Mouse (Mus musculus) heart, postnatal 0 days (tissue): ENCODE data around the gene Kdm5a. TPM values are rescaled to one million over a fixed set of nuclear protein-coding genes. Genes with fewer than 3 reads are reported as not detected.

ENCODE experiments used
- ATAC-seq: fragments of 200-750 bp; cut with Nextera tagmentation; 2 replicates; pipeline ENCODE4 v1.8.0; 2017; ENCODE audit warnings: low read depth, moderate number of reproducible peaks, moderate library complexity; ENCODE audit not compliant: insufficient read depth
- DNase-seq: peaks from one replicate; pipeline ENCODE4 v3.0.0-alpha.2; 2016; ENCODE audit warnings: low spot score
- H3K27ac ChIP-seq: fragments of 300-500 bp; sonication (generic); 2 replicates; pipeline ENCODE4 v1.5.1; 2014; ENCODE audit warnings: low read depth, mild to moderate bottlenecking
- H3K27me3 ChIP-seq: fragments of 300-500 bp; sonication (generic); 2 replicates; pipeline ENCODE4 v1.6.1; 2014; ENCODE audit warnings: low read length, mixed read lengths; ENCODE audit not compliant: control insufficient read depth, insufficient read depth
- H3K36me3 ChIP-seq: fragments of 300-500 bp; sonication (generic); replicated peaks from 2 replicates; pipeline ENCODE4 v1.6.1; 2014; ENCODE audit warnings: low read length, mixed read lengths; ENCODE audit not compliant: control insufficient read depth, insufficient read depth
- H3K4me1 ChIP-seq: fragments of 300-500 bp; sonication (generic); 2 replicates; pipeline ENCODE4 v1.6.1; 2014; ENCODE audit warnings: antibody characterized with exemption; ENCODE audit not compliant: control insufficient read depth, insufficient read depth
- H3K4me2 ChIP-seq: fragments of 300-500 bp; sonication (generic); 2 replicates; pipeline ENCODE4 v1.6.1; 2014; ENCODE audit warnings: low read depth, mild to moderate bottlenecking, low read length, moderate library complexity
- H3K4me3 ChIP-seq: fragments of 300-500 bp; sonication (generic); 2 replicates; pipeline ENCODE4 v1.5.1; 2014; ENCODE audit warnings: low read depth, low read length
- H3K9ac ChIP-seq: fragments of 300-500 bp; sonication (generic); replicated peaks from 2 replicates; pipeline ENCODE4 v1.6.1; 2014; ENCODE audit warnings: low read depth, low read length, mixed read lengths
- H3K9me3 ChIP-seq: fragments of 300-500 bp; sonication (generic); replicated peaks from 2 replicates; pipeline ENCODE4 v1.6.1; 2016; ENCODE audit warnings: low read length; ENCODE audit not compliant: control insufficient read depth
- CTCF ChIP-seq: IDR thresholded peaks from 2 replicates; pipeline ENCODE4 v1.5.1; 2016; ENCODE audit warnings: antibody characterized with exemption, control low read depth, low read depth
- EP300 ChIP-seq: IDR thresholded peaks from 2 replicates; pipeline ENCODE4 v1.6.1; 2016; ENCODE audit warnings: antibody characterized with exemption, low read depth
- WGBS: fragments of 180-500 bp; shearing (Covaris S2); extraction: QIAGEN DNeasy Blood & Tissue Kit; methylation state at CpG from one replicate; pipeline ENCODE4 v1.1.7; 2014; 5-methylcytosine and 5-hydroxymethylcytosine counted together
- polyA plus RNA-seq: library from polyadenylated mRNA; unstranded; fragments of >200 nt; fragmentation: Nextera tagmentation; extraction: Ambion mirVana; gene quantifications from 2 replicates; pipeline ENCODE4 v1.2.1, GENCODE M21; 2015
- total RNA-seq: library from RNA; depleted of rRNA; stranded (reverse); fragments of >200 nt; gene quantifications from 2 replicates; pipeline ENCODE4 v1.2.3, GENCODE M21; 2014; ENCODE audit warnings: low replicate concordance

The Kdm5a gene
- total and polyA plus RNA-seq, 2 experiments from 2014 or later: 21.5 to 34.6 TPM

DNA sequence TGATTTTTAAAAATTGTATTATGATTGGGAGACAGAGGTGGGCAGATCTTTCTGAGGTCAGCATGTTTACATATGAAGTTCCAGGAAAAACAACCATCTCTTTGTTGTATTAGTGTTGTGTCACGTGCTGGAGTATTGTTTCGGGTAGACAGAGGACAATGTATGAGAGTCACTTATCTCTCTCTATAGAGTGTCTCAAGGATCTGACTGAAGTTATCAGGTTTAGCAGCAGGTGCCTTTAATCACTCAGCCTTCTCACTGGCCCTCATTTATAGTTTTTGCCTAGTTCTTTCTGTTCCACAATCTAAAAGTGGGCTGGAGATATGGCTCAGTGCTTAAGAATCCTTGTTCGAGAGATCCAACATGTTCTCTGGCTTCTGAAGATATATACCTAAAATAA, 26.1 kb downstream of the Kdm5a start:
- no peak for ATAC-seq
- 66% methylated on average over 3 of the region's 3 CpGs for WGBS
- H3K27me3 ChIP-seq: no peaks in the 10 kb centered on the region
- H3K4me3 ChIP-seq: no peak overlapping the region
- H3K9me3 ChIP-seq: no peaks in the 10 kb centered on the region
- no peak for DNase-seq
- peaks cover 72% of the 10 kb centered on the region for H3K36me3 ChIP-seq
- no peak overlapping the region for H3K27ac ChIP-seq
- no peaks in the 10 kb centered on the region for H3K4me1 ChIP-seq
- no peak for TF ChIP-seq CTCF
- TF ChIP-seq EP300: no peak
- H3K9ac ChIP-seq: no peak overlapping the region
- H3K4me2 ChIP-seq: no peak overlapping the region

DNA sequence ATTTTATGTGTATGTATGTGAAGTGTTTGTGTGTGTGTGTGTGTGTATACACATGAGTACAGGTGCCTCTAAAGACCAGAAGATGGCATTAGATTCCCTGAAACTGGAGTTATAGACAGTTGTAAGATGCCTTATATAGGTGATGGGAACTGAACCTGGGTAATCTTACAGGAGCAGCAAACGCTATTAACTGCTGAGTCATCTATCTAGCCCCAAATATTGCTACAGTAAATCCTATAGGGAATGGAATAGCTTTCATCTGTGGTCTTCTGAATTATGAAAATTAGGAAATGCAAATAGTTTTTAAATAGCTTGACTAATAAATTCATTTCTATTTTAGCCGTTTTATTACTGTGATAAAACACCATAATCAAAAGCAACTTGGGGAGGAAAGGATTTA, 28.9 kb downstream of the Kdm5a start:
- H3K9me3 ChIP-seq: no peaks in the 10 kb centered on the region
- peaks cover 83% of the 10 kb centered on the region for H3K36me3 ChIP-seq
- DNase-seq: no peak
- H3K9ac ChIP-seq: no peak overlapping the region
- TF ChIP-seq EP300: no peak
- no peak for TF ChIP-seq CTCF
- H3K27me3 ChIP-seq: no peaks in the 10 kb centered on the region
- no peak overlapping the region for H3K4me3 ChIP-seq
- no peak for ATAC-seq
- no peaks in the 10 kb centered on the region for H3K4me1 ChIP-seq
- H3K4me2 ChIP-seq: no peak overlapping the region
- WGBS: 89% methylated on average over 2 of the region's 2 CpGs
- no peak overlapping the region for H3K27ac ChIP-seq

DNA sequence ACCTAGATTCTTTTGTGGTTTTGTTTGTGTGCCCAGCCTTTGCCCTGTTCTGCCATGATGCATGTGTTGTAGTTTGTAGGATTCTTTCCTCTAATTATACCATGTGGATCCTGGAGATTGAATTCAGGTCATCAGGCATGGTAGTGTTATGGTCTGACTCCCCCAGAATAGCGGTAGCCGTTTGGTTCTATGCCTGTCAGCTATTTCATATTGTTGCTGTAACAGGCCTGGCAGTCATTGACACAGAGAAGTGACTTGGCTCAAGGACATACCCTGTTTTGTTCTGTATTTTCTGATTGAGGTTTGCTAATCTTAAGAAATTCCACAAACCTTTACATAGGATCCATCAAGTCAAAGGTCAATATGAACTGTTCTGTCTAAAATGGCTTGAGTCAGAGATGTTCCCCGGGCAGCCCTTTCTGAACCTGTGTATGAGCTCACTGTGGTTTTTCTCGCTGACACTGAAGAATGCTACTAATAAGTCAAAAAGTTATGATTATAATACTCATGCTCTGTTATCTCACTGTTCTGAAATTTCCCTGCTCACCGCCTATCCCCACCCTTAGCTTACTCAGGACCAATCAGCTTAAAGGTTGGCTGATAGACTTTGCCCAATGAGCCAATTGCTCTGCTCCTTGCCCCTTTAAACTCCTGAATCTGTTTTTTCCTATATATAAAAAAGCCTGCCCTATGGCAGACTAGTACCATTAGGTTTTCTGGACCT, 31.9 kb downstream of the Kdm5a start:
- Histone ChIP-seq H3K4me1 (no peaks in the 10 kb centered on the region), H3K9ac (no peak overlapping the region), H3K4me2 (no peak overlapping the region), H3K27ac (no peak overlapping the region), H3K4me3 (no peak overlapping the region), H3K36me3 (peaks cover 84% of the 10 kb centered on the region), H3K27me3 (no peaks in the 10 kb centered on the region), H3K9me3 (no peaks in the 10 kb centered on the region)
- TF ChIP-seq CTCF: no peak
- no peak for TF ChIP-seq EP300
- 86% methylated on average over 5 of the region's 5 CpGs for WGBS
- DNase-seq (no peak), ATAC-seq (no peak)

DNA sequence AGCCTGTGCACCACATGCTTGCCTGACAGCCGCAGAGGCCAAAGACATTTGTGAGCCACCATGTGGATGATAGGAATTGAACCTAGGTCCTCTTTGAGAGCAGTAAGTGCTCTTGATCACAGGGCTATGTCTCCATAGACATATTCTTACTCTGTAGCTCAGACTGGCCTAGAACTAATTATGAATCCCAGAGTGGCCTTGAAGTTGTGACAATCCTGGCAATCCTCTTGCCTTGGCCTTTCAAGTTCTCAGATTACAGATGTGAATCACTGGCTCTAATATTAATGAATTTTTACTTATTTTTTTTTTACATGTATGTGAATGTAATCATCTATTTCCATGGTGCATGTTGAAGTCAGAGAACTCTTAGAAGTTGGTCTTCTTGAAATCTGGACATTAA, 40.0 kb downstream of the Kdm5a start:
- Histone ChIP-seq H3K27me3 (no peaks in the 10 kb centered on the region), H3K27ac (no peak overlapping the region), H3K9ac (no peak overlapping the region), H3K4me1 (no peaks in the 10 kb centered on the region), H3K4me2 (no peak overlapping the region), H3K4me3 (no peak overlapping the region), H3K36me3 (peaks cover 75% of the 10 kb centered on the region), H3K9me3 (no peaks in the 10 kb centered on the region)
- WGBS: 92% methylated on average over 1 of the region's 1 CpGs
- DNase-seq: no peak
- ATAC-seq: no peak
- TF ChIP-seq EP300: no peak
- no peak for TF ChIP-seq CTCF

DNA sequence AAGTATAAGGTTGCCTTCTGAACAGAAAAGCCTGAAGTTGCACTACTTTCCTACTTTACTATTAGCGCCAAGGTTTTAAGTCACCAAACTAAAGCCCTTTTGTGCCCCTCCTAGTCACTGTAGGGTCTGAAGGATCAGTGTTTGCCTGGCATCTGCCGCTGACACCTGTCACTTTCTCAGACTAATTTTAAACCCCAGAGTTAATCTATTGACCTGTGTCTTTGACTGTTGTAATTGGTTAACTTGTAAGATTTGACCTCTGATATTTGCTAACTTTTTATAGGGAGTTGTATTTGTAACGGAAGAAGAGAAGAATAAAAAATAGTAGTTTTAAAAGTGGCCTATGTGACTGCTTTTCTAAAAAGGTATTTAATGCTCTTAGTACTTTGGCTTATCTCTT, 74.2 kb downstream of the Kdm5a start:
- 89% methylated on average over 3 of the region's 3 CpGs for WGBS
- no peak for DNase-seq
- Histone ChIP-seq H3K27me3 (no peaks in the 10 kb centered on the region), H3K4me1 (peaks cover 4% of the 10 kb centered on the region), H3K36me3 (peaks cover 48% of the 10 kb centered on the region), H3K4me2 (no peak overlapping the region), H3K4me3 (no peak overlapping the region), H3K9ac (no peak overlapping the region), H3K27ac (no peak overlapping the region), H3K9me3 (no peaks in the 10 kb centered on the region)
- no peak for TF ChIP-seq EP300
- no peak for TF ChIP-seq CTCF
- ATAC-seq: no peak

DNA sequence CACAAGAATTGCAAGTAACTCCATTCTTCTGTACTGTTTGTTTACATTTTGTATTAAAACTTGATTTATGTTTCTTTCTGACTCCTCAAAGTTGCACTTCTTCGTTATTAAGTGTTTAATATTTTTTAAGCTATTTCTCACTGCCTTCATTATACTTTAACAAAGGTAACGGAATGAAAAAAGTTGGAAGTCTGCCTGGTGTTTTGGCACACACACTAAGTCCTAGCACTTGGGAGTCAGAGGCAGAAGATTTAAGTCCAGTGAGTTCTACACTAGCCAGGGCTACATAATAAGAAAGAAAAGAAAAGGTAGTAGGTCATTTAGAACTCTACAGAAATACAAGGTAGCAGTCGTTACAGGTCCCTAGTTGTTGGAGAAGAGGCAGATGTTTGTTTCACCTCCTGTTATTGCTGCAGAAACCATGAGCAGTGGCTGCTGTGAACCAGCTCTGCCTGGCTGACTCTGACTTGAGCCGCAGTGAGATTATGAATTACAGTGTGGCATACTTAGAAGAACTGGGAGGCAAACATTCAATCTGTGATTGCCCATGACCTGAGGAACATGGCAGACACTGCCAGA, 78.3 kb downstream of the Kdm5a start:
- H3K27ac ChIP-seq: no peak overlapping the region
- H3K36me3 ChIP-seq: peaks cover 37% of the 10 kb centered on the region
- no peak overlapping the region for H3K4me3 ChIP-seq
- ATAC-seq (no peak), DNase-seq (no peak)
- H3K9ac ChIP-seq: no peak overlapping the region
- 56% methylated on average over 4 of the region's 4 CpGs for WGBS
- no peaks in the 10 kb centered on the region for H3K27me3 ChIP-seq
- H3K4me2 ChIP-seq: no peak overlapping the region
- H3K4me1 ChIP-seq: peaks cover 12% of the 10 kb centered on the region
- TF ChIP-seq CTCF: no peak
- TF ChIP-seq EP300: no peak
- H3K9me3 ChIP-seq: no peaks in the 10 kb centered on the region
